Mouse (Mus musculus): ENCODE measurements around the gene Vegfb. TPM values are rescaled to one million over a fixed set of nuclear protein-coding genes. Genes with fewer than 3 reads are reported as not detected.

The Vegfb gene
- 68.5 and 73.8 TPM in 2 replicates for polyA plus RNA-seq (2012; ENCODE audit: insufficient read depth, low replicate concordance)

DNA sequence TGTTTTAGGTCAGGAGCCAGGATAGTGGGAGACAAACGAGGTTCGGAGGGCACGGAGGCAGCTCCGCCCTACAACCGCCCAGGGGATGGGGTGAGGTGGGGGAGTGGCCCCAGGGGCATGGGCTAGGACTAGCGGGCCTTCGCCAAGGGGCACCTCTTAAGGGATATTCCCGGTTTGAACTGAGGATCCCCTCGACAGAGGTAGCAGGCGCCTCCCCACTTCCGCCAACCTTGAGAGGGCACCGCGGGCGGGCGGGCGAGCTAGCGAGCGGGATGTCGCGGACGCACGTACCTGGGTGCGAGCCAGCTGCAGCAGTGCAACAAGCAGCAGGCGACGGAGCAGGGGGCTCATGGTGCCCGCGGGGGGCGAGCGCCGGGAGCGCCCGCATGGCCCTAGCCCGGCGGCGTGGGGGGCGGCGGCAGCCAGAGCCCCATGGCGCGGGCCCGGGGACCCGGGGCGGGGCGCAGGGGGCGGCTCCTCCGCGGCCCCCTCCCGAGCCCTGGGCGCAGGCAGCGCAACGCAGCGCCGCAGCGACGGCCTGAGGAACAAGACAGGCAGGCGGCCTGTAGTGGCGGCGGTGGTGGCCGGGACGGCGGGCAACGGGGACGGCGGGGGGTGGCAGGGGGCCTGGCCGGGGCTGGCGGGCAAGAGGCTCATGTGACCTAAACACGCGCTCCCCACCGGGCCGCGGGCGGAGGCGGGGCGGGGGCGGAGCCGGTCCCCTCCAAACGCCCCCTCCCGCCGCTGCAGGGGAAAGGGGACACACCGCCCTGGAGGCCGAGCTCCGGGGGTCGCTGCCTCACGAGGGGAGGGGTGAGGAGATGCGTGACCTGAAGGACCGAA lies at the start of gene Vegfb:
Gene Vegfb, minus strand, starts transcription at position 591 of the 843 bp plus-strand sequence.
- Histone ChIP-seq H3K36me3 (replicated peaks; ENCODE audit: low read length) (peaks cover 42% of the 10 kb centered on the region), H3K4me1 (peaks cover 56% of the 10 kb centered on the region)

DNA sequence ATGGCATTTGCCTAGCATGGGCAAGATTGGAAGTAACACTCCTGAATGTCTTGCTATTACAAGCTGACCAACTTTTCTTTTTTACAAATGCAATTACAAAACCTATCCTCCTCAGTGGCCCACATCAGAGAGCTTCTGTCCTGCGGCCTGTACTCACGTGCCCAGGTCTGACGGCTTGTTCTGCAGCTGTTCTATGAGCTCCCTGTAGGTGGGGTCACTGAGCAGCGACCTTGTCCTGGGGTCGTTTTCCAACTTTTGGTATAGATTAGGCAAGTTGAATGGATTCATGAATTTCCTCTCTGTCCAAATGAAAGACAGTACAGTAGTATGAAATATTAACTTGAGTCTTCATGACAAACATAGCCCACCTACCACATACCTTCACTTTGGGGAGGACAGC lies 46.6 kb upstream of the Vegfb start:
- Histone ChIP-seq H3K9me3 (no peaks in the 10 kb centered on the region), H3K27me3 (replicated peaks) (no peaks in the 10 kb centered on the region), H3K4me1 (peaks cover 53% of the 10 kb centered on the region), H3K4me3 (replicated peaks) (no peak overlapping the region), H3K36me3 (replicated peaks; ENCODE audit: low read length) (peaks cover 75% of the 10 kb centered on the region)
- TF ChIP-seq GATA1 (IDR thresholded peaks at IDR 0.05; ENCODE audit: borderline replicate concordance, low read length) (no peak), FLI1 (IDR thresholded peaks at IDR 0.05; ENCODE audit: low read length) (no peak)

More for the DNA sequence above, at the start of gene Vegfb:
- TF ChIP-seq FLI1 (IDR thresholded peaks at IDR 0.05; ENCODE audit: low read length) (no peak), GATA1 (IDR thresholded peaks at IDR 0.05; ENCODE audit: borderline replicate concordance, low read length) (no peak)
- Histone ChIP-seq H3K9me3 (no peaks in the 10 kb centered on the region), H3K4me3 (replicated peaks) (peak within 1 kb of the TSS; percentile 95), H3K27me3 (replicated peaks) (no peaks in the 10 kb centered on the region)

DNA sequence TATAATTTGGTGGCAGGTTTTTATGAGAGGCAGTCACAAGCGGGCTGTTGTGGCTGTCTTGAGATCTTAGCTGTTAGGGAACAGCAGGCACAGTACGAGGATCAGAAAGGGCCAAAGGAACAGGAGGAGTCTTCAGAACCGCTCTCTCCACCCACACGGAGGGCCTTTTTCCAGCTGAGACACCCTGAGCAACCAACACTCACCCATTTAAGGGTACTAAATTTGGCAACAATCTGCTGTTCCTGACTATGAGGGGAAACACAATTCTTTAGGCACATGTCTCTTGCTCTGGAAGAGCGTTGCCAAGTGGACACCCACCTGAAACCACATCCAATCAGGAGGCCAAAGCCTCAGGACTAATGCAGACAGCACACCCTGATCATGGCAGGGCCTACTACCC lies 42.1 kb upstream of the Vegfb start:
- H3K27me3 ChIP-seq (replicated peaks), result no peaks in the 10 kb centered on the region
- TF ChIP-seq GATA1 (IDR thresholded peaks at IDR 0.05; ENCODE audit: borderline replicate concordance, low read length) (no peak), FLI1 (IDR thresholded peaks at IDR 0.05; ENCODE audit: low read length) (no peak)
- H3K36me3 ChIP-seq (replicated peaks; ENCODE audit: low read length), result peaks cover 95% of the 10 kb centered on the region
- no peaks in the 10 kb centered on the region for H3K9me3 ChIP-seq
- H3K4me1 ChIP-seq, result peaks cover 17% of the 10 kb centered on the region
- H3K4me3 ChIP-seq (replicated peaks), result no peak overlapping the region

DNA sequence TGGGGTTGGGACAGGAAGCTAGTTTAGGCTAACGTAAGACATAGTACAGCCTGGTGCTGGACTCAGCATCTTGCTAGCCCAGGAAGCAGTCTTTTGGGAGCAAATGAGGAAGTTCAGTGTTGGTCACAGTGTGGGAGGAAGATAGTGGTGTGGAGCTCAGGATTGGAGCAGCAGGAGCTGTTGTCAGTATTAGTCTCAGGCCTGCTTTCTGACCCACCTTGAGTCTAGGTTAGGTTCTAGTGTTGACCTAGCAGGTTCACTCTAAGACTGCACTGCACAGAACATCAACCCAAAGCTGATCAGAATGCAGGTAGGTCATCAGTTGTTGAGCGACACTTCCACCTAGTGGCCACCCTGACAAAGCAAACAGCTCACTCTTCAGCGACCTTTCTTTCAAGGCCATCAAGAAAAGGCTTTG lies 32.8 kb upstream of the Vegfb start:
- peaks cover 75% of the 10 kb centered on the region for H3K4me1 ChIP-seq
- no peak for TF ChIP-seq FLI1 (IDR thresholded peaks at IDR 0.05; ENCODE audit: low read length)
- no peak for TF ChIP-seq GATA1 (IDR thresholded peaks at IDR 0.05; ENCODE audit: borderline replicate concordance, low read length)
- H3K27me3 ChIP-seq (replicated peaks), result no peaks in the 10 kb centered on the region
- H3K4me3 ChIP-seq (replicated peaks), result peak overlapping the region; percentile 96
- H3K36me3 ChIP-seq (replicated peaks; ENCODE audit: low read length), result peaks cover 92% of the 10 kb centered on the region
- H3K9me3 ChIP-seq, result no peaks in the 10 kb centered on the region

DNA sequence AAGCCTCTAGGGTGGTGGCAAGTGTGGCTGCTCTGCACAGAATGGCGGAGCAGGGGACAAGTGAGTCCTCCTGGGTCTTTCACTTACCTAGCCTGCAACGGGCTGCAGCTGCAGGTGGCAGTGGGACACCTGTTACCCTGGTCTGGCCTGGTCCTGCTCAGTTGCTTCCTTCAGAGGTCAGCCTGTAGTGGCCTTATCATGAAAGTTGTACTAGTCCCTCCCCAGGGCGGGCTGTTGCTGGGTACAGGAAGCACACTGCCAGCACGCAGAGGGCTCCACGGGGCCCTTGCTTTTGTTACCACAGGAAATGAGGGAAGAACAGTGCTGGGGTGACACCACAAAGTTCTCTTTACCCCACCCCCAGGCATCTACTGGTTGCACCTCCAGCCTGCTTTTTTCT lies 31.7 kb upstream of the Vegfb start, which contains the start of gene Fermt3:
Gene Fermt3, minus strand, starts transcription at position 279 of the 400 bp plus-strand sequence.
- H3K9me3 ChIP-seq, result no peaks in the 10 kb centered on the region
- H3K27me3 ChIP-seq (replicated peaks), result no peaks in the 10 kb centered on the region
- TF ChIP-seq FLI1 (IDR thresholded peaks at IDR 0.05; ENCODE audit: low read length), result peak; percentile 80
- TF ChIP-seq GATA1 (IDR thresholded peaks at IDR 0.05; ENCODE audit: borderline replicate concordance, low read length), result no peak
- peak within 1 kb of the TSS; percentile 96 for H3K4me3 ChIP-seq (replicated peaks)
- peaks cover 89% of the 10 kb centered on the region for H3K36me3 ChIP-seq (replicated peaks; ENCODE audit: low read length)
- H3K4me1 ChIP-seq, result peaks cover 84% of the 10 kb centered on the region

DNA sequence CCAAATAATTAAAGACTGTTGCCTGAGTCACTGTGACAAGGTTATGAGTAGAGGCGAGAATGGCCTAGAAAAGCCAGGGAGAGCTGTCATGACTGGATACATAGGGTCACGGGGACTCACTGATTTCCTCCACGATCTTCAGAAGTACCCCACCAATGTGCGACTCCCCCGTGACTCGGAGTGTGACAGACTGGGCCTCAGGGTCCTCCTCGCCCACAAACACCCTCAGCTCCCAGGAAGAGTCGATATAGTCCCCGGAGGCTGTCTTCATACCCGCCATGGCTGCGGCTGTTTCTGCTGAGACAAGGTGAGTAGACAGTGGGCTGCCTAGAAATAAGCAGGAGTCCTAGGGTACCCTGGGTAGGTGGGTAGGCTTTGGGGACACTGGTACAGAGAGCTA lies 31.1 kb upstream of the Vegfb start:
- peaks cover 85% of the 10 kb centered on the region for H3K4me1 ChIP-seq
- H3K36me3 ChIP-seq (replicated peaks; ENCODE audit: low read length), result peaks cover 90% of the 10 kb centered on the region
- H3K27me3 ChIP-seq (replicated peaks), result no peaks in the 10 kb centered on the region
- TF ChIP-seq GATA1 (IDR thresholded peaks at IDR 0.05; ENCODE audit: borderline replicate concordance, low read length) (no peak), FLI1 (IDR thresholded peaks at IDR 0.05; ENCODE audit: low read length) (no peak)
- H3K9me3 ChIP-seq, result no peaks in the 10 kb centered on the region
- H3K4me3 ChIP-seq (replicated peaks), result peak overlapping the region; percentile 96

DNA sequence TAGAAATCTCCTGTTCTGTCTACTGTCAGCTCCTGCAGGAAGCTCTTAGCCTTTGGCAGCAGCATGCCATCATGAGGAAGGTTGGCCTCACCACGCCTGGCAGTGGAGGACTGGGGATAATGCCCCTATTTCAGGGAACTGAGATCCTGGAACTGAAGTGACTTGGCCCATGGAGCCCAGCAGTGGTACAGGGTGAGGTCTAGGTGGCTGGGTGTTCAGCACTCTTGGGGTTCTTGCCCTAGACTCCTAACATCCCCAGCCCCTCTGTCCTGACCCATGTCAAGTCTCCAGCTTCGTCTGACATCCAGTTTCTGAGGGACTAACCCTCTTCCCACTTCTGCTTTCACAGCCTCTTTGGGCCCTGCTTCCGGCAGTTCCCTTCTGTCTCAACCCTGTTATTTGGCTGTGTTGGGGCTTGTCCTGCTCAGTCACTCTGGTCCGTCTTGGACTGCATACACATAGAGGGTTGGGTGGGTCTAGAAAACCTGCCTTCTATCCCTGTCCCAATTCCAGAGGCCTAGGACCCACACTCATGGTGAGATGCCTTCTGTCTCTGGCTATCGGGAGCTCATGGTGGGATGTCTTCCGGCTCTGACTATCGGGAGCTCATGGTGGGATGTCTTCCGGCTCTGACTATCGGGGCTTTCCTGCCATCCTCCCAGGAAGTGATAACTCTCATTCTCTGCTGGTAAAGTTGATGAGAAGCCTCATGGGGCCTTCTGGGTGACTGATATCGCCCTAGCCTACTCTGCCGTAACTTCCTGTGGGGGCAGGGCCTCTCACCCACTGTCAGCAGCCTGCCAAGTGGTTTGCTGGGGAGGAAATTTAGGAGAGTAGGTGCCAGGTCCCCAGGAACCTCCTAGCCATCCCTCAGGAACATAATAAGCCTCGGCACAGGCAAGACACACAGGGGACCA lies 30.3 kb upstream of the Vegfb start:
- no peaks in the 10 kb centered on the region for H3K9me3 ChIP-seq
- TF ChIP-seq GATA1 (IDR thresholded peaks at IDR 0.05; ENCODE audit: borderline replicate concordance, low read length) (peak; percentile 92), FLI1 (IDR thresholded peaks at IDR 0.05; ENCODE audit: low read length) (peak; percentile 93)
- H3K4me1 ChIP-seq, result peaks cover 86% of the 10 kb centered on the region
- H3K4me3 ChIP-seq (replicated peaks), result peak overlapping the region; percentile 96
- no peaks in the 10 kb centered on the region for H3K27me3 ChIP-seq (replicated peaks)
- H3K36me3 ChIP-seq (replicated peaks; ENCODE audit: low read length), result peaks cover 90% of the 10 kb centered on the region

DNA sequence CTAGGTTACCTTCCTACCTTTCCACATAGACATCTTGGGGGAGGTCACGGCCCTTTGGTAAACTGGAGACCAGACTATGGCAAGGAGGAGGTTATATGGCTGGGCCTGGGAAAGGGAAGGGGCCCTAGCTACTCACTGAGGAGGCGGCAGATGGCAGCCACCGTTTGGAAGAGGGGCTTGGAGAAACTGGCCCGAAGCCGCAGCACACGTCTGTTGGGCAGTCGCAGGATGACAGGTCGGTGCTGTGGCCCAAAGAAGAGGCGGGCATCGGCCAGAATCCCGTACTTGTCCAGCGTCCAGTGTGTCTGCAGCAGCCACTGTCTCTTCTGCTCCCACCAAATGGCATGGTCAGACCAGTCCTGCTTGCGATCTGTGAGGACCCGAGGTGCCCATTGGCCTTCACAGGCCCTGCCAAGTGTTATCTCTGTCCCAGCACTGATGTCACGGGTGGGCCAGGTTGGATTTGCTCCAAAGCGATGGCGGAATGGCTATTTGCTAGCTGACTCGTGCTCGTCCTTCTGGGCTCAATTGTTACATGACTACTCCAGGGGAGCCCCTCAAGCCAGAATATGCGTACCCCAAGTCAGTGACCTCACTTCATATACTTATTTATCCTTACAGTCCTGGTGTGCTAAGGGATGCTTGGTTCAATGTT lies 27.2 kb upstream of the Vegfb start:
- no peaks in the 10 kb centered on the region for H3K27me3 ChIP-seq (replicated peaks)
- H3K4me1 ChIP-seq, result peaks cover 76% of the 10 kb centered on the region
- no peaks in the 10 kb centered on the region for H3K9me3 ChIP-seq
- TF ChIP-seq FLI1 (IDR thresholded peaks at IDR 0.05; ENCODE audit: low read length) (no peak), GATA1 (IDR thresholded peaks at IDR 0.05; ENCODE audit: borderline replicate concordance, low read length) (no peak)
- peaks cover 85% of the 10 kb centered on the region for H3K36me3 ChIP-seq (replicated peaks; ENCODE audit: low read length)
- H3K4me3 ChIP-seq (replicated peaks), result peak overlapping the region; percentile 89

DNA sequence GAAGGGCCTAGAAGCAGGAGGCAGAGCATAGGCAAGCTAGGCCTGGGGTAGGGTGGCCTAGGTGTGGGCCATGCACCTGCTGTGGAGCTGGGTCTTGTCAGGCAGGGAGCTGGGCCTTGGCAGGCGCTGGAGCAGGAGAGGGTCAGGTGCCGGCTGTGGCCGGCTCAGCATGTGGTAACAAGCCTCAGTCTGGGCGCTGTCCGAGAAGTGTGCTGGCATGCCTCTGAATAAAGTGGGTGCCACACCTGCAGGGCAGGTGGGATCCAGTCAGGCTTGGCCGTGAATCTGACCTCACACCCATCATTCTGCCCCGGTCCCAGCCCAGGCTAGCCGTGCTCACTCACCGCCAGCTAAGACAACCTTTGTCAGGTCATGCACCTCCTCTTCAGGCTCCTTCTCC lies 26.5 kb upstream of the Vegfb start:
- Histone ChIP-seq H3K4me1 (peaks cover 78% of the 10 kb centered on the region), H3K27me3 (replicated peaks) (no peaks in the 10 kb centered on the region), H3K36me3 (replicated peaks; ENCODE audit: low read length) (peaks cover 88% of the 10 kb centered on the region), H3K4me3 (replicated peaks) (peak overlapping the region; percentile 89), H3K9me3 (no peaks in the 10 kb centered on the region)
- TF ChIP-seq GATA1 (IDR thresholded peaks at IDR 0.05; ENCODE audit: borderline replicate concordance, low read length) (no peak), FLI1 (IDR thresholded peaks at IDR 0.05; ENCODE audit: low read length) (no peak)
